Mouse (Mus musculus) olfactory bulb, adult 2 months (tissue): ENCODE measurements around the gene Syt9. TPM values are rescaled to one million over a fixed set of nuclear protein-coding genes. Genes with fewer than 3 reads are reported as not detected.

Source experiments
- H3K27ac ChIP-seq: fragments of 200-500 bp; 2 replicates; pipeline ENCODE4 v1.5.1; 2012; ENCODE audit warnings: low read depth, low read length; ENCODE audit not compliant: insufficient read depth
- H3K4me1 ChIP-seq: fragments of 200-500 bp; 2 replicates; pipeline ENCODE4 v1.6.1; 2012; ENCODE audit warnings: low read length; ENCODE audit not compliant: control insufficient read depth, insufficient read depth
- H3K4me3 ChIP-seq: fragments of 200-500 bp; 2 replicates; pipeline ENCODE4 v1.5.1; 2012; ENCODE audit warnings: mild to moderate bottlenecking, low read depth, low read length, moderate library complexity; ENCODE audit not compliant: insufficient read depth
- CTCF ChIP-seq: fragments of 200-500 bp; IDR thresholded peaks from 2 replicates; pipeline ENCODE4 v1.5.1; 2012; ENCODE audit warnings: low read depth, mild to moderate bottlenecking, low read length, moderate library complexity; ENCODE audit not compliant: insufficient read depth
- POLR2A ChIP-seq: fragments of 200-500 bp; IDR thresholded peaks from 2 replicates; pipeline ENCODE4 v1.6.1; 2012; ENCODE audit warnings: mild to moderate bottlenecking, low read depth, low read length, moderate library complexity; ENCODE audit not compliant: insufficient read depth
- WGBS: fragments of 180-500 bp; shearing (Covaris S2); methylation state at CpG from one replicate; pipeline ENCODE4 v1.1.7; 2018; 5-methylcytosine and 5-hydroxymethylcytosine counted together
- polyA plus RNA-seq: library from polyadenylated mRNA; stranded (reverse); fragments of >200 nt; gene quantifications from 2 replicates; pipeline ENCODE4 v1.2.4, GENCODE M21; 2012; ENCODE audit warnings: low replicate concordance; ENCODE audit not compliant: missing spikeins, insufficient read depth, insufficient read length

The Syt9 gene
- not detected in 2 replicates for polyA plus RNA-seq

- Histone ChIP-seq H3K4me1 (peaks cover 13% of the 10 kb centered on the region; the same call in 1 of the 2 replicates), H3K27ac (no peak within 1 kb of the TSS), H3K4me3 (peak within 1 kb of the TSS; percentile 79)
- under 1% methylated on average over 96 of the region's 102 CpGs for WGBS
- TF ChIP-seq CTCF (no peak), POLR2A (no peak)
Measured at GRCm38 (mm10) chr7:107370232-107371125, at the start of gene Syt9. TSS of gene Syt9 (plus strand) at chr7:107370728.

GRCm38 (mm10) chr7:107339013-107339412, 31.5 kb upstream of the Syt9 start:
- WGBS, result 94% methylated on average over 5 of the region's 5 CpGs
- TF ChIP-seq POLR2A (no peak), CTCF (no peak)
- H3K27ac ChIP-seq, result no peak overlapping the region
- no peak overlapping the region for H3K4me3 ChIP-seq
- H3K4me1 ChIP-seq, result no peaks in the 10 kb centered on the region

GRCm38 (mm10) chr7:107339560-107340057, 30.9 kb upstream of the Syt9 start:
- no peak overlapping the region for H3K4me3 ChIP-seq
- 62% methylated on average over 3 of the region's 3 CpGs for WGBS
- no peak overlapping the region for H3K27ac ChIP-seq
- TF ChIP-seq POLR2A, result no peak
- no peak for TF ChIP-seq CTCF
- no peaks in the 10 kb centered on the region for H3K4me1 ChIP-seq

GRCm38 (mm10) chr7:107340221-107340620, 30.3 kb upstream of the Syt9 start:
- no peak for TF ChIP-seq POLR2A
- no peak for TF ChIP-seq CTCF

GRCm38 (mm10) chr7:107341519-107342190, 28.9 kb upstream of the Syt9 start:
- TF ChIP-seq POLR2A (no peak), CTCF (no peak)
- H3K27ac ChIP-seq, result no peak overlapping the region
- H3K4me3 ChIP-seq, result no peak overlapping the region
- WGBS, result 23% methylated on average over 8 of the region's 8 CpGs
- H3K4me1 ChIP-seq, result no peaks in the 10 kb centered on the region

More at GRCm38 (mm10) chr7:107340221-107340620, 30.3 kb upstream of the Syt9 start:
- 68% methylated on average over 1 of the region's 1 CpGs for WGBS
- no peak overlapping the region for H3K4me3 ChIP-seq
- H3K27ac ChIP-seq, result no peak overlapping the region
- no peaks in the 10 kb centered on the region for H3K4me1 ChIP-seq

- Histone ChIP-seq H3K4me3 (no peak overlapping the region), H3K4me1 (no peaks in the 10 kb centered on the region), H3K27ac (no peak overlapping the region)
- no peak for TF ChIP-seq CTCF
- no peak for TF ChIP-seq POLR2A
- WGBS, result 82% methylated on average over 1 of the region's 1 CpGs
Measured at GRCm38 (mm10) chr7:107349201-107349600, 21.3 kb upstream of the Syt9 start.

- 90% methylated on average over 3 of the region's 3 CpGs for WGBS
- Histone ChIP-seq H3K4me3 (no peak overlapping the region), H3K27ac (no peak overlapping the region), H3K4me1 (no peaks in the 10 kb centered on the region)
- no peak for TF ChIP-seq POLR2A
- TF ChIP-seq CTCF, result no peak
Measured at GRCm38 (mm10) chr7:107362153-107362552, 8.4 kb upstream of the Syt9 start.

- 53% methylated on average over 3 of the region's 3 CpGs for WGBS
- TF ChIP-seq POLR2A (no peak), CTCF (no peak)
- Histone ChIP-seq H3K4me1 (no peaks in the 10 kb centered on the region), H3K4me3 (no peak overlapping the region), H3K27ac (no peak overlapping the region)
Measured at GRCm38 (mm10) chr7:107362634-107363033, 7.9 kb upstream of the Syt9 start.
